Mouse (Mus musculus): ENCODE measurements around the gene Olfr1491.

- TF ChIP-seq TAL1 (IDR thresholded peaks at IDR 0.05; ENCODE audit: low read length) (no peak), GATA1 (IDR thresholded peaks at IDR 0.05; ENCODE audit: low read length) (no peak)
Measured at GRCm38 (mm10) chr19:13696968-13697367, at the start of gene Olfr1491.

Measured in erythroblast, embryonic 14.5 days (primary cell).